Comparison of ENCODE assay signal across 16 mouse cellular contexts in genomic region chr14:31960201-31960854, GRCm38 (mm10).
DNase-seq lines count a peak whose midpoint lies in the region; ATAC-seq lines count a peak whose summit lies in the region.
"Had no signal": no experiment of that assay in that cellular context is flagged by ENCODE, and none has a peak within 500 bp of the region (broad histone marks: within the 10 kb centered on the region; RNA-seq: fewer than 3 reads in every experiment).

No protein-coding gene starts in this region.

- H3K27me3 ChIP-seq in liver, embryonic 16.5 days (ENCODE audit: control insufficient read depth, insufficient read depth, low read depth, low read length), result no peaks in the 10 kb centered on the region
- H3K27me3 ChIP-seq: forebrain, embryonic 13.5 days; hindbrain, embryonic 12.5 days; Patski had no signal

- H3K36me3 ChIP-seq in liver, embryonic 16.5 days (ENCODE audit: control insufficient read depth, insufficient read depth), result no peaks in the 10 kb centered on the region
- H3K36me3 ChIP-seq: hindbrain, embryonic 12.5 days had no signal

- peak; percentile 50; the same call in 1 of the 2 replicates for ATAC-seq in liver, embryonic 16.5 days (ENCODE audit: low read depth)
- ATAC-seq: forebrain, embryonic 13.5 days; intestine, embryonic 16.5 days; Patski had no signal

- peak; percentile 14 to 35 for DNase-seq in gastrocnemius, adult 8-10 months (ENCODE audit: low spot score in 2 of 2)
- DNase-seq in gastrocnemius, postnatal 10 days, result no peak
- DNase-seq in ovary, adult 18-20 months (ENCODE audit: low spot score), result peak; percentile 34
- DNase-seq in ovary, postnatal 36 days (ENCODE audit: low spot score), result no peak
- peak; percentile 51 for DNase-seq in yolk sac, embryonic 10.5 days (ENCODE audit: low spot score)
- no peak for DNase-seq in adrenal gland, postnatal 10 days
- DNase-seq in embryo, embryonic 9.5 days (ENCODE audit: extremely low spot score), result no peak
- DNase-seq: cerebellum, adult 2 months; kidney, postnatal 10 days; right cerebral cortex, postnatal 4 days had no signal

- no peak overlapping the region for H3K4me2 ChIP-seq in liver, embryonic 16.5 days (ENCODE audit: low read depth, low read length)
- H3K4me2 ChIP-seq: forebrain, embryonic 13.5 days; hindbrain, embryonic 12.5 days had no signal

- H3K4me1 ChIP-seq in liver, embryonic 16.5 days (ENCODE audit: control insufficient read depth, low read depth, low read length), result no peaks in the 10 kb centered on the region; the same call in 1 of the 2 replicates

- no peak overlapping the region for H3K9ac ChIP-seq in liver, embryonic 16.5 days (ENCODE audit: low read depth, low read length)
- H3K9ac ChIP-seq: forebrain, embryonic 13.5 days; hindbrain, embryonic 12.5 days; liver, embryonic 14.5 days had no signal

- no peak overlapping the region for H3K27ac ChIP-seq in liver, embryonic 16.5 days (ENCODE audit: low read length)
- H3K27ac ChIP-seq: forebrain, embryonic 13.5 days; hindbrain, embryonic 12.5 days; liver, embryonic 14.5 days had no signal

- no peaks in the 10 kb centered on the region for H3K9me3 ChIP-seq in liver, embryonic 16.5 days (replicated peaks; ENCODE audit: control insufficient read depth, low read length)
- H3K9me3 ChIP-seq: forebrain, embryonic 13.5 days; hindbrain, embryonic 12.5 days had no signal

- no peak overlapping the region for H3K4me3 ChIP-seq in liver, embryonic 16.5 days (ENCODE audit: low read depth, low read length)
- H3K4me3 ChIP-seq: forebrain, embryonic 13.5 days; hindbrain, embryonic 12.5 days had no signal

- WGBS in liver, embryonic 16.5 days (ENCODE audit: insufficient replicate concordance), result 64% methylated on average over 9 of the region's 9 CpGs

Comparison
In these comparisons a context has a peak if more than half of its experiments do, and no peak if none do; other contexts are left out.
1. DNase-seq: peak in gastrocnemius, adult 8-10 months (2 of 2), ovary, adult 18-20 months (single experiment) and yolk sac, embryonic 10.5 days (single experiment); none in gastrocnemius, postnatal 10 days (single experiment), ovary, postnatal 36 days (single experiment), adrenal gland, postnatal 10 days (single experiment) and embryo, embryonic 9.5 days (single experiment).